Mouse (Mus musculus) thymus, postnatal 0 days (tissue): ENCODE data around the gene Atp6v1g1. TPM values are rescaled to one million over a fixed set of nuclear protein-coding genes. Genes with fewer than 3 reads are reported as not detected.

Experiments used
- DNase-seq: peaks from one replicate; pipeline ENCODE4 v3.0.0-alpha.2; 2015; ENCODE audit warnings: low spot score
- polyA plus RNA-seq: library from polyadenylated mRNA; unstranded; fragments of >200 nt; fragmentation: Nextera tagmentation; extraction: Ambion mirVana; gene quantifications from 2 replicates; pipeline ENCODE4 v1.2.1, GENCODE M21; 2015

Atp6v1g1 gene
- polyA plus RNA-seq, 1 experiment from 2014 or later, result 373 TPM

DNA sequence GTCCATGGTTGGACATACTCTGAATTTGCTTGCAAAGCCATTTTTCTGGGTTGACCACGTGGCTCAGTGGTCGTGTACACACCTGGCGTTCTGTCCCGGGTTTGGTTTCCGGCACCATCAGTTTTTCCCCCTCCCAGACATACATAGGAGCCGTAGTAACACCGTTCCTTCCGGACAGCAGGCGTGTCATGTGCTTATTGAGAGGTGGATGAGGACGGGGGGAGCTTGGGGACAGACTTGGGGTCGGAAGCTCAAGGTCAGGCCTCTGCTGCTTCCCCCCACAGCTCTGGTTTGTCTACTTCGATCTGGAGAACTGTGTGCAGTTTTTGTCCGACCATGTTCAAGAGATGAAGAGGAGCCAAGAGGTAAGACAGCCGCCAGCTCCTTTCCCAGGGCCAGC is 35.1 kb downstream of the Atp6v1g1 start:
- DNase-seq, result no peak

DNA sequence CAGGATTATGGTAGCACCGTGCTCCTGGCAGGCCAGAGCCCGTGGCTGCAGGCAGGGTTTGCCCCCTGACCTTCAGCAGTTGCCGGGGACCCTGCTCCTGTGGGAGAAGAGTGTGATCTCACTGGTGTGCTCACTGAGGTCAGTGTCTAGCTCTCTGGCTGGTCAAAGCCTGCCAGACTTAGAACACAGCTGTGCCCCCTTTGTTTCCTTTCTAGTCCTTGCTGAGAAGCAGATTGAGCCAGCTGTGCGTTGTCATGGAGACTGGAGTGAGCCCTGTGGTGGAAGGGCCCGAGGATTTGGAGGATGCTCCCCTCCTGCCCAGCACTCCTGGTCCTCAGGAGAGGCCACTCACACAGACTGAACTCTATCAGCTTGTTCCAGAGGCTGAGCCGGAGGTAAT is 35.5 kb downstream of the Atp6v1g1 start:
- DNase-seq, result no peak

DNA sequence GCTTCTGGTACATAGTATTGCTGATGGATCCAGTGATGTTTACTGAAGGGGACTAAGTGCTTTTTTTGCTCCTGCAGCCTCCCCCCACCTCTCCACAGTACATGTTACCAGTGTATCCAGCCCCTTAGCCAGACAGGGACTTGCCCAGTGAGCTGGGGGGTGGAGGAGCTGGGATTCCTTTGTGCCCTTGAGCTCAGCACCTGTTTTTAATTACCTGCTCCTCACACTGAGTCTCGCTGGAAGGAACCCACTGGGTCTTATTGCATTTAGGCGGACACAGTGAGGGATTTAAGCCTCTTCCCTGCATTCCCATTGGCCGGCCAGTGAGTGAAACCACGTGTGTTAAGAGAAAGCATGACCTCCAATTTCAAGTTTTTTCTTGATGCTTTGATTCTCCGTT is 38.0 kb downstream of the Atp6v1g1 start:
- DNase-seq, result no peak

DNA sequence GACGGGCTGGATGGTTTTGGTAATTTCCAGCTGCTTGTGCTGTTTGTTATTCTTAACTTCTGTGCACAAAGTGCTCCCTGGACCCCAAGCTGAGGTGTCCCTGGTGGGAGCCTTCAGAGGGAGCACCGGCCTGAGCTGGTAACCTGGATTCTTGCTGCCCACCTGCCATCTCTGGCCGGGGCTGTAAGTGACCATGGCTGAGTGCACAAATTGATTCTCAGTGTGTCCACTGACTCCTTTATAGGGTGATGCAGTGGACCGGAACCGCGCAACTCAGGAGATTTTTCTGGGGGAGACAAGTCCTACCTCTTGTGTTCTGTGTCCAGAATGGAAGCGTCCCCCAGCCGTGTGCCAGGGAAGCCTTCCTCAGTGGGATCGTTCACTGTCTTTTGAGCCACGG is 40.6 kb downstream of the Atp6v1g1 start:
- no peak for DNase-seq

DNA sequence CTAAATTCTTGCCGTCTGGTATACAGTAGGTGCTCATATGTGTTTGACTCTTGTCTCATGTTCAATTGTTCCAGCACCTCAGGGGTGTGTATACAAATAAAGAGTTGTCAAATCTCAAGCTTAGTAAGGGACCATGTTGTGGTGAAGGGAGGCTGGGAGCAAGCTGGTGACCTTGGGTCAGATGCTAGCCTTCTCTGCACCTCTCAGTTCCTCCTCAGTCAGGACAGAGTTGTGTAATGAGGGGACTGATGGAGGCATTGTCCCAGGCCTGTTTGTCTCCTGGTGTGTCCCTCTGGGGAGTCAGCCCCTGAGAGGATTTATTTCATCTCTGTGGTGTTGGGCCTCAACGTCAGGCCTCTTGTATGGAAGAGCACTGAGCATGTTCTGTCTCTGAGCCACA is 41.7 kb downstream of the Atp6v1g1 start:
- no peak for DNase-seq

DNA sequence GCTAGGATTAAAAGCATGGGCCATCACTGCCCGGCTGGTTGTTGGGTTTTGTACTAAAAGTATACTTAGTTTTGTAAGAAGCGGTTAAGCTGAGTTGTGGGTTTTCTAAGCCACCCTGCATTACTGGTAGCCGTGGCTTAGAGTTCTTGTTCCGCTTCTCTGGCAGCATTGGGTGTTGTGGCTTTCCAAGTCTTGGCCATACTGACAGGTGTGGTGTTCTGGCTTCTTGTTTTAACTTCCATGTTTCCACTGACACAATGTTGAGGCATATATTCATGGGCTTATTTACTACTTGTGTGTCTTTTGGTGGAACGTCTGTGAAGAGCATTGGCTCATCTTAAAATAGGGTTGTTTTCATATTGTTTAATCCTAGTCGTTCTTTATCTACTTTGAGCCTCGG is 45.4 kb downstream of the Atp6v1g1 start:
- DNase-seq, result no peak

DNA sequence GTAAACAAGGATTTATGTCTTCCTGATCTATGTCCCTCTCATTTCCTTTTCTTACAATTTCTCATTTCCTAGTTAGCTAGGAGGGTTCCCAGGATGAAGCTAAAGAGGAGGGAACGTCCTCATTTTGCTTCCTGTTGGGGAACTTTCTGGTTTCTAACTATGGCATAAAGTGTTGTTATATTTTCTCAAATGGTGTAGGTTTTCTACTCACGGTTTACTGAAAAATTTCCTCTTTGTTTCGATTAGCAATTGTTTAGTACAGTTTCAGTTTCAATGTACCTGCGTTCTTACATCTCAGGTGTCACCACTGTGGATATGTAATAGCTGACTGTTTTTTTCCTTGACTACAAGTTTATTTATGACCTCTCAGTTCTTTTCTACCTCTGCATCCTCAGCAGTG is 46.0 kb downstream of the Atp6v1g1 start:
- DNase-seq, result no peak

DNA sequence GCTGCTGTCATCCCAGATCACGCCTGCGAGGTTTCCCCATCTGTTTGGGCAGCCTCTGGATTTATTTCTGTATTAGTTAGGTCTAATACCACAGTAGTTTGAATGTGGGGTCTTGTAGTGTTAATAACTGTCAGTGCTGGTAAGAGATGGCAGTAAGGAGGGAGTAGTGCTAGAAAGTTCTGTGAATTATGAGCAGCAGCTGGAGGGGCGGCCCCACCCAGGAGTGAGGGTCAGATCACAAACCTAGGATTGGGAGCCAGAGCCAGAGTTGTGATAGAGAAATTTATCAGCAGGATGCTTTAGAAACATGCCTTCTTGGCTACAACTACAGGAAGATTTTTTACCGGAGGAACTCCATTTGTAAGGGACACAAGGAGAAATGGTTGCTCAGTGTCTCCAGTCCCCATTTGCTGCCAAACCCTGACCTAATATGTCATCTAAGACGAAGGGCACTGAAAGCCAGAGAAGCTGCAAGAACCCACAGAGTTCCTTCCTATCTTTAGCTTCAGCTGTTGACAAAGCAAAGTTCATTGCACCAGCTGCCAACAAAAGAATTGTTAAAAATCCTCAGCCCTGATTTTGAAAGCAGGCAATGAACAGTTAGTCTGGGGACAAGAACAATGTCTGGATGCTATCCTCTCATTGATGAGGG is 50.0 kb downstream of the Atp6v1g1 start:
- no peak for DNase-seq

DNA sequence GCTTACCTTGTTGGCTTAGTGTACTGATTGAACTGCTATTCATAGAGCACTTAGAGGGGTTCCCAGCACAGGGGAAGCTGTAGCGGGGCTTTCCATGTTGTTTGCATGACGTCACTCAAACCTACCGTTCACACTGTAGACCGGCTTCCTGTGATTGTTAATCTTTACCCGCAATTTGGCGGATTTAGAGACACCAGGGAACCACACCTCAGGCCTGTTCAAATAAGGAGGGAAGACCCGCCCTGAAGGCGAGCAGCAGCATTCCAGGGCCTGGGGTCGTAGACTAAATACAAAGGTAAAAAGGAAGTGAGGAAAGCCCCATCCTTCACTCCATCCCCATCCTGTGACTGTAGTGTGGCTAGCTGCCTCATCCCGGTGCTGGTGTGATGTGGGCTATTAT is 50.7 kb downstream of the Atp6v1g1 start:
- DNase-seq, result peak; percentile 7

DNA sequence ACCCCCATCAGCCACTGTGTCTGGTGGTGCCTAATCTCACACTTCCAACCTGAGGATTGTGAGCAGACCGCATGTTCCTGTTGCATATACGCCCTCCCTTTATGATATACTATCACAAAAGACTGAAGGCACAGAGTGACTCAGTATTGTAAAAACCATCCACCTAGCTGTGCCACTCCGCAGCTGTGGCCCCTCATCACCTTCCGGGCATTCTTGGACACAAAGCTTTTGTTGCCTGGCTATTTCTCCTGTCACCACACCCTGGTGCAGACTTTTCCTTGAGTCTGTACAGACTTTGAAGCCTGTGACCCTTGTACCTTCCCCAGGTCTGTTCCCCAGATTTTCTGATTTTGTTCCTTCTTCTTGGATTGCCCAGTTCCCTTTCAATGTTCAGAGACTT is 51.4 kb downstream of the Atp6v1g1 start:
- DNase-seq, result no peak

Other genes starting within 250 kb of the Atp6v1g1 start
- gene Orm1, start 200.2 kb upstream of the Atp6v1g1 start, polyA plus RNA-seq, result 1.9 and 2.7 TPM in 2 replicates
- not detected in 2 replicates for gene Orm3, start 188.6 kb upstream of the Atp6v1g1 start, polyA plus RNA-seq
- gene Orm2, start 182.3 kb upstream of the Atp6v1g1 start, polyA plus RNA-seq, result 0.17 and 0.33 TPM in 2 replicates
- gene Akna, start 141.4 kb upstream of the Atp6v1g1 start, polyA plus RNA-seq, result 20.6 and 25.9 TPM in 2 replicates
- gene Whrn, start 48.8 kb upstream of the Atp6v1g1 start, polyA plus RNA-seq, result 12.0 and 17.1 TPM in 2 replicates
- 13.7 and 14.9 TPM in 2 replicates for gene Tmem268, start 14.0 kb downstream of the Atp6v1g1 start, polyA plus RNA-seq
- gene Gm11213, start 60.5 kb downstream of the Atp6v1g1 start, polyA plus RNA-seq, result not detected in 2 replicates
- gene Tex48, start 77.7 kb downstream of the Atp6v1g1 start, polyA plus RNA-seq, result not detected in 2 replicates
- gene Gm11214, start 118.6 kb downstream of the Atp6v1g1 start, polyA plus RNA-seq, result not detected in 2 replicates
- 0.28 and 0.48 TPM in 2 replicates for gene Tnfsf15, start 200.3 kb downstream of the Atp6v1g1 start, polyA plus RNA-seq